Mouse (Mus musculus) kidney, adult 2 months (tissue): ENCODE results near the gene Ucn3.

ENCODE experiments used
- CTCF ChIP-seq: fragments of 200-500 bp; conservative IDR thresholded peaks from 2 replicates; pipeline ENCODE4 v1.5.1; 2011; ENCODE audit warnings: low read depth, mild to moderate bottlenecking, control low read depth, low read length, moderate library complexity, mixed read lengths; ENCODE audit not compliant: insufficient read depth, insufficient read length
- POLR2A ChIP-seq: fragments of 200-500 bp; IDR thresholded peaks from one replicate; pipeline ENCODE4 v1.6.1; 2011; ENCODE audit warnings: low read depth, low read length, control low read depth

DNA sequence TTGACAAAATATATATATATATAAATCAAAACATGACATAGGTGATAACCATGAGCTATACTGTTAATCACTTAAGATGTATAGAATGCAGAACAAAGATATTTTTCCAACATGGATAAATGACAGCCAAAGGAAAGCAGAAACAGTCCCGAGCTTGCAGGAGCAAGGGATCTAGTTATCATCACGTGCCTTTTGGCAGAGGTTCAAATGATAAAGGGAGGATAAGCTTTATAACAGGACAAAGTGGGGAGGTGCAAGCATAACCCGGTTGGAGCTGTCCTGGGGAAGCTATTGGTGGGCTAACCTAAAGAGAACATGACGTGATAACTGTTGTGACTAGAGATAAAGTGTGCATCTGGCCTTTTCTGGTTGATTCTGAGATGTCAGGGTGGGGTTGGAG is 31.6 kb downstream of the Ucn3 start:
- no peak for TF ChIP-seq CTCF
- no peak for TF ChIP-seq POLR2A
